16 mouse cellular contexts compared by ENCODE assay signal in the genomic region with DNA sequence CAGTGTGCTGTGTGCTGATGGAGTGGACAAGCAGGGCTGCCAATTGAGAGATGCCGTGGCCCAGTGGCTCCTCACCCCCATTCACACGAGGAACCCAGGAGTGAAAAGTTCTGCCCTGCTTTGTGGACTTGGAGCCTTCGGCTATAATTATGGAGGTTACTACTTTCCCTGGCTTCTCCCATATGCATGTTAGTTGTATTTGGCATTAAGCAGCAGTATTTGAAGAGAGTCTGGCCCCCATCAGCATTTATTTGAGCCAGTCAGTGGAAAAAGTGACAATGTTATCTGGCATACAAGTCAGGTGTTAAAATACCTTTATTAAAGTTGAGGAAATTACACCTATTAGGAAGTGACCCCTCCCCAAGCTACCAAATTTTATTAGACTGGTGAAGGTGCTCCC.
"Had no signal": no experiment of that assay in that cellular context is flagged by ENCODE, and none has a peak within 500 bp of the region (broad histone marks: within the 10 kb centered on the region; RNA-seq: fewer than 3 reads in every experiment).

No protein-coding gene starts in this region.

- H3K4me3 ChIP-seq: neural tube, embryonic 13.5 days; neural tube, embryonic 15.5 days; stomach, embryonic 15.5 days had no signal

- H3K4me1 ChIP-seq: neural tube, embryonic 13.5 days; neural tube, embryonic 15.5 days; stomach, embryonic 15.5 days had no signal

- H3K27ac ChIP-seq: neural tube, embryonic 13.5 days; neural tube, embryonic 15.5 days; stomach, embryonic 15.5 days; stomach, postnatal 0 days had no signal

- H3K36me3 ChIP-seq: neural tube, embryonic 13.5 days; neural tube, embryonic 15.5 days; stomach, embryonic 15.5 days had no signal

- H3K9me3 ChIP-seq: neural tube, embryonic 13.5 days; neural tube, embryonic 15.5 days; stomach, embryonic 15.5 days had no signal

- H3K27me3 ChIP-seq: neural tube, embryonic 13.5 days; neural tube, embryonic 15.5 days; stomach, embryonic 15.5 days had no signal

- H3K4me2 ChIP-seq: neural tube, embryonic 13.5 days; neural tube, embryonic 15.5 days; stomach, embryonic 15.5 days had no signal

- DNase-seq: retina, postnatal 1 day; right cerebral cortex, adult 18-20 months; right cerebral cortex, postnatal 14 days; right cerebral cortex, postnatal 25 days; right cerebral cortex, postnatal 4 days; spleen, adult 18-20 months; thymus, adult 18-20 months; thymus, adult 2 months; thymus, postnatal 14 days; thymus, postnatal 25 days; thymus, postnatal 36 days; thymus, postnatal 4 days had no signal

- H3K9ac ChIP-seq: neural tube, embryonic 13.5 days; neural tube, embryonic 15.5 days; stomach, embryonic 15.5 days had no signal
